Mouse (Mus musculus) kidney, postnatal 25 days (tissue): ENCODE results near the gene Ermap.

Experiments
- DNase-seq, 2 experiments: peaks; one replicate each; pipeline ENCODE4 v3.0.0; 2021; ENCODE audit warnings: mixed read lengths in 2 of 2

The Ermap gene

GRCm38 (mm10) chr4:119137313-119137712 is 52.5 kb downstream of the Ermap start:
- peak in 1 of 2 experiments; percentile 19 for DNase-seq

GRCm38 (mm10) chr4:119133860-119134259 is 56.0 kb downstream of the Ermap start:
- DNase-seq, result no peak

- DNase-seq, result no peak
These were observed 56.5 kb downstream of the Ermap start for GRCm38 (mm10) chr4:119133306-119133705.

- no peak for DNase-seq
These were observed 58.5 kb downstream of the Ermap start for GRCm38 (mm10) chr4:119131189-119131910.

GRCm38 (mm10) chr4:119129096-119129495 is 60.7 kb downstream of the Ermap start:
- no peak for DNase-seq

- no peak for DNase-seq
These were observed 61.3 kb downstream of the Ermap start for GRCm38 (mm10) chr4:119128547-119128946.

GRCm38 (mm10) chr4:119127229-119127628 is 62.6 kb downstream of the Ermap start:
- no peak for DNase-seq

GRCm38 (mm10) chr4:119125577-119126270 is 64.1 kb downstream of the Ermap start:
- DNase-seq, result no peak
